9 mouse cellular contexts compared by ENCODE assay signal in the genomic region with DNA sequence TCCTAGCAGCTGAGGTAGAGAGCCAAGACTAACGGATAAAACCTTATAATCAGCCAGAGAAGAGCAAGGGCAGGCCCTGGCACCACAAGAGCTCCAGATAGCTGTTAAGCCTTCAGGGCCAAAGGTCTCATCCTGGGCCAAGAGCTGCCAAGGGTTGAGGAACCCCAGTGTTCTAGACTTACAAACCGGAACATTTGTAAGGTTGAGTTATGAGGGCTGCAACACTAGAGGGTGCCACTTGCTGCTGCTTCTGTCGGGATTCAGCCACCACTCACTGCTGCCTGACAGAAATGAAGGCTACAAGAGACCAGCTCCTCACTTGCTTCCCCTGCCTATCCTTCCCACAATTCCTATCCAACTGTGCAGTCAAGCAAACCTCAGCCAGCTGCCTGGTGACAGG. TPM values are rescaled to one million over a fixed set of nuclear protein-coding genes. Genes with fewer than 3 reads are reported as not detected.
A peak's percentile ranks its signal among the peaks of the same experiment; 100 is the strongest.
DNase-seq lines count a peak whose midpoint lies in the region; ATAC-seq and TF ChIP-seq lines count a peak whose summit lies in the region.
"Had no signal": no experiment of that assay in that cellular context is flagged by ENCODE, and none has a peak within 500 bp of the region (broad histone marks: within the 10 kb centered on the region; RNA-seq: fewer than 3 reads in every experiment).

No protein-coding gene starts in this region.

- H3K4me1 ChIP-seq in MEL (ENCODE audit: control insufficient read depth in 1 of 2, insufficient read depth in 2 of 2, low read length in 2 of 2): peaks cover 0 to 3% of the 10 kb centered on the region in 2 experiments; a peak in 2 of 4 replicates
- peaks cover 0 to 25% of the 10 kb centered on the region in 2 experiments; a peak in 2 of 4 replicates for H3K4me1 ChIP-seq in heart, embryonic 14.5 days (ENCODE audit: control insufficient read depth in 2 of 2, insufficient read depth in 2 of 2, low read length in 2 of 2)

- no peaks in the 10 kb centered on the region for H3K9me3 ChIP-seq in MEL (replicated peaks; ENCODE audit: insufficient read depth, low read length)
- H3K9me3 ChIP-seq in heart, embryonic 14.5 days (ENCODE audit: control insufficient read depth, low read length): no peaks in the 10 kb centered on the region
- H3K9me3 ChIP-seq: neural tube, embryonic 13.5 days had no signal

- DNase-seq in heart, adult 11 months: peak; percentile 94
- DNase-seq in heart, postnatal 25 days (ENCODE audit: low spot score): no peak
- DNase-seq in MEL (ENCODE audit: low read depth, low spot score): peak; percentile 78
- peak; percentile 58 for DNase-seq in cerebellum, adult 9-11 months
- peak; percentile 21 to 50 for DNase-seq in left cerebral cortex, postnatal 10 days (ENCODE audit: extremely low spot score in 1 of 2, low spot score in 2 of 2)
- DNase-seq in natural killer cell, adult 2 months (ENCODE audit: low spot score in 2 of 2): peak; percentile 25 to 51
- peak; percentile 74 for DNase-seq in thymus, postnatal 0 days (ENCODE audit: low spot score)

- no peak for TF ChIP-seq EP300 in MEL (IDR thresholded peaks at IDR 0.05; ENCODE audit: low read depth in 1 of 2, low read length in 2 of 2)

- peak overlapping the region; percentile 88; the same call in 1 of the 2 replicates for H3K4me2 ChIP-seq in heart, embryonic 14.5 days (ENCODE audit: low read length)

- peaks cover 0 to 20% of the 10 kb centered on the region in 2 experiments; a peak in 2 of 4 replicates for H3K36me3 ChIP-seq in MEL (ENCODE audit: control insufficient read depth in 1 of 2, insufficient read depth in 2 of 2, low read length in 2 of 2)
- no peaks in the 10 kb centered on the region for H3K36me3 ChIP-seq in heart, embryonic 14.5 days (ENCODE audit: control insufficient read depth, insufficient read depth, low read length)
- H3K36me3 ChIP-seq: neural tube, embryonic 13.5 days had no signal

- WGBS in heart, embryonic 14.5 days: 17% methylated on average over 3 of the region's 3 CpGs

- peak; percentile 66 for TF ChIP-seq RAD21 in MEL (IDR thresholded peaks at IDR 0.05; ENCODE audit: low read depth, low read length)

- H3K27ac ChIP-seq in MEL (ENCODE audit: control insufficient read depth, low read depth, low read length): no peak overlapping the region
- no peak overlapping the region for H3K27ac ChIP-seq in heart, embryonic 14.5 days (replicated peaks in 1 of 2; ENCODE audit: control insufficient read depth in 1 of 2, insufficient read depth in 1 of 2, low read depth in 2 of 2, low read length in 2 of 2)

- no peak for TF ChIP-seq POLR2A in MEL (IDR thresholded peaks at IDR 0.05; ENCODE audit: control insufficient read depth in 1 of 2, insufficient read depth in 1 of 2, low read depth in 1 of 2, low read length in 2 of 2, poor library complexity in 1 of 2)

- ATAC-seq in heart, embryonic 14.5 days (ENCODE audit: insufficient number of reproducible peaks, insufficient read depth, low FRiP score, low read depth): no peak

- intact Hi-C loops in heart, postnatal 25 days (cut with DNase I): loop anchor here (2.0 kb wide), 1 partner anchor 58 kb away; no protein-coding TSS in a partner anchor
- intact Hi-C loops in left cerebral cortex, postnatal 10 days (cut with DNase I): no loop called here

- H3K79me2 ChIP-seq in MEL (ENCODE audit: control insufficient read depth, insufficient read depth, low read length, poor library complexity): peaks cover 25% of the 10 kb centered on the region

- TF ChIP-seq CTCF in MEL (IDR thresholded peaks at IDR 0.05 in 2 of 3, conservative IDR thresholded peaks at IDR 0.05 in 1 of 3; ENCODE audit: control insufficient read depth in 1 of 3, insufficient read depth in 1 of 3, low read depth in 2 of 3, low read length in 3 of 3, poor library complexity in 1 of 3, severe bottlenecking in 1 of 3): peak; percentile 51 to 73 (median 58)

- H3K9ac ChIP-seq in MEL (ENCODE audit: control insufficient read depth, low read depth, low read length, poor library complexity, severe bottlenecking): peak overlapping the region; percentile 54
- H3K9ac ChIP-seq in heart, embryonic 14.5 days (ENCODE audit: low read length): no peak overlapping the region

- H3K4me3 ChIP-seq in MEL (ENCODE audit: control insufficient read depth in 1 of 2, insufficient read depth in 1 of 2, low read depth in 2 of 2, low read length in 2 of 2): peak overlapping the region; percentile 31 to 85; a peak in 2 of 4 replicates
- H3K4me3 ChIP-seq in heart, embryonic 14.5 days (ENCODE audit: control insufficient read depth in 1 of 2, insufficient read depth in 1 of 2, low read depth in 1 of 2, low read length in 2 of 2): no peak overlapping the region

- H3K27me3 ChIP-seq in MEL (ENCODE audit: control insufficient read depth in 1 of 2, insufficient read depth in 2 of 2, low read length in 2 of 2): no peaks in the 10 kb centered on the region; a peak in 1 of 4 replicates
- no peaks in the 10 kb centered on the region for H3K27me3 ChIP-seq in heart, embryonic 14.5 days (ENCODE audit: control insufficient read depth, insufficient read depth, low read length)
- H3K27me3 ChIP-seq: neural tube, embryonic 13.5 days had no signal

TF ChIP-seq in MEL, 35 proteins besides CTCF, POLR2A, EP300 and RAD21:
- TF ChIP-seq MYC (IDR thresholded peaks at IDR 0.05; ENCODE audit: low read depth, low read length) (no peak), TBP (IDR thresholded peaks at IDR 0.05; ENCODE audit: low read depth, low read length) (no peak), UBTF (IDR thresholded peaks at IDR 0.05; ENCODE audit: borderline replicate concordance, insufficient read depth, low read depth, low read length) (no peak), USF1 (IDR thresholded peaks at IDR 0.05; ENCODE audit: low read depth, low read length) (no peak), ZC3H11A (IDR thresholded peaks at IDR 0.05; ENCODE audit: low read depth, low read length) (peak; percentile 50), ETS1 (IDR thresholded peaks at IDR 0.05; ENCODE audit: low read depth, low read length) (0 out of 2 replicates have a peak, but pooled peaks have one; percentile 7), ZKSCAN1 (IDR thresholded peaks at IDR 0.05; ENCODE audit: low read depth, low read length) (no peak), NRF1 (IDR thresholded peaks at IDR 0.05; ENCODE audit: insufficient read depth, low read depth, low read length, poor library complexity, severe bottlenecking) (no peak), RCOR1 (IDR thresholded peaks at IDR 0.05; ENCODE audit: low read depth, low read length) (no peak), JUND (IDR thresholded peaks at IDR 0.05; ENCODE audit: low read depth, low read length) (no peak), TAL1 (IDR thresholded peaks at IDR 0.05; ENCODE audit: low read length) (no peak), TCF12 (IDR thresholded peaks at IDR 0.05; ENCODE audit: low read depth, low read length) (no peak), KAT2A (conservative IDR thresholded peaks at IDR 0.05; ENCODE audit: low read depth, low read length) (no peak), NELFE (IDR thresholded peaks at IDR 0.05; ENCODE audit: low read depth, low read length) (0 out of 2 replicates have a peak, but pooled peaks have one; percentile 15), SIN3A (IDR thresholded peaks at IDR 0.05; ENCODE audit: low read length) (peak; percentile 14; the same call in 1 of the 2 replicates), ELF1 (IDR thresholded peaks at IDR 0.05; ENCODE audit: low read depth, low read length) (no peak), GATA1 (IDR thresholded peaks at IDR 0.05; ENCODE audit: low read depth, low read length) (0 out of 2 replicates have a peak, but pooled peaks have one; percentile 3), CHD2 (IDR thresholded peaks at IDR 0.05; ENCODE audit: low read length) (no peak), MAZ (IDR thresholded peaks at IDR 0.05; ENCODE audit: low read depth, low read length) (no peak), ZNF384 (IDR thresholded peaks at IDR 0.05; ENCODE audit: low read depth, low read length) (no peak), BHLHE40 (IDR thresholded peaks at IDR 0.05; ENCODE audit: borderline replicate concordance, low read depth, low read length) (no peak), SMC3 (IDR thresholded peaks at IDR 0.05; ENCODE audit: low read depth, low read length) (peak; percentile 76), MAFK (IDR thresholded peaks at IDR 0.05; ENCODE audit: borderline replicate concordance, low read depth, low read length) (no peak)

RNA-seq across cellular contexts. Expression of gene Sypl, which starts 1.3 kb away (rescaled TPM):
- total RNA-seq in heart, postnatal 25 days (2021): 10 to 100 TPM; 85.3 to 86.1 TPM
- 13.3 and 19.2 TPM in 2 replicates for total RNA-seq in MEL (2012; rRNA removed)
- 100 to 1,000 TPM in 1 of 2 experiments, 10 to 100 TPM in 1; 52.8 to 110 TPM for polyA plus RNA-seq in MEL (2012; ENCODE audit: insufficient read depth in 1 of 2, insufficient read length in 2 of 2, low read depth in 1 of 2, low replicate concordance in 2 of 2, missing spikeins in 1 of 2)
- 105 and 109 TPM in 2 replicates for polyA plus RNA-seq in heart, embryonic 14.5 days (2014; fragmentation: Nextera tagmentation; extraction: Ambion mirVana)
- total RNA-seq in left cerebral cortex, postnatal 10 days (2021): 10 to 100 TPM; 30.3 to 32.4 TPM
- polyA plus RNA-seq in thymus, postnatal 0 days (2015; fragmentation: Nextera tagmentation; extraction: Ambion mirVana): 109 and 111 TPM in 2 replicates

Comparison
In these comparisons a context has a peak if more than half of its experiments do, and no peak if none do; other contexts are left out.
1. H3K4me3 ChIP-seq: peak in MEL (2 of 2); none in heart, embryonic 14.5 days (0 of 2).